Comparison of ENCODE assay signal across 8 mouse cellular contexts in the genomic region with DNA sequence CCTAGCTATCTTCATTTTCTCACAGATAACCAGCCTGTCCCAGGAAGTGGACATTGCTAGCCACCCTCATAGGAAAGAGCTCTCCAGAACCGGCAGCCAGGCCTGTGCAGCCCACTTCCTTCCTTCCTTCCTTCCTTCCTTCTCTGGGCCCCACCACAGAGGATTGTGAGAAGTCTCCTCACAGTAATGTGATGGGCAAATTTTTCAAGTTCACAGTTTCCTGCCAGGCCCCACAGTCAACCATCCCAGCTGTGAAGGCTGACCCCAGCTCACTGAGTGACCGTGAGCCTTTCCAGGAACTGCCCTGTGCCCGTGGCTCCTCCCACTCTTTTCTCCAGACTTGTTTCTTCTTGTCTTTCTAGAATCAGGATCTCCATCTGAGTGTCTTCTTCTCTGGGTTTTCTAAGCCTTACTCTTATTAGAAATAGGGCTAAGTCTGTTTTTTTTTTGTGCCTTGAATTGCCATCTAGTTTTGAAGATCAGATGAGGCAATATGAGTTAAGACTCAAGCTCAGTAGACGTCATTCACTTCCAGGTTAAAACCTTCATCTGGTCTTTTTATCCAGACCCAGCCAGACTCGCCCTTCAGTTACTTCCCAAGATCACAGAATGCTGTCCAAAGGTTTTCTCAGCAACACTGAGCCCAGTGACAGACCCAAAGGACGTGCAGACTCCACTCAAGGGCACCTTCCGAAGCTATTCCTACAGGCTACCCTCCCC. TPM values are rescaled to one million over a fixed set of nuclear protein-coding genes. Genes with fewer than 3 reads are reported as not detected.
DNase-seq lines count a peak whose midpoint lies in the region; ATAC-seq lines count a peak whose summit lies in the region.

No protein-coding gene starts in this region.

- H3K4me3 ChIP-seq in embryonic facial prominence, embryonic 11.5 days (ENCODE audit: low read depth, low read length) = no peak overlapping the region
- H3K4me3 ChIP-seq in intestine, embryonic 15.5 days (replicated peaks) = no peak overlapping the region

- no peaks in the 10 kb centered on the region; the same call in 1 of the 2 replicates for H3K36me3 ChIP-seq in embryonic facial prominence, embryonic 11.5 days (replicated peaks; ENCODE audit: control insufficient read depth, insufficient read depth, low read depth, low read length)
- peaks cover 6% of the 10 kb centered on the region; the same call in 1 of the 2 replicates for H3K36me3 ChIP-seq in intestine, embryonic 15.5 days

- peak; percentile 59 for DNase-seq in kidney, adult 11 months
- no peak for DNase-seq in kidney, adult 8-10 months
- no peak for DNase-seq in embryonic facial prominence, embryonic 11.5 days (ENCODE audit: low spot score)
- DNase-seq in thymus, adult 18-20 months = no peak
- no peak for DNase-seq in spleen, adult 18-20 months
- DNase-seq in adrenal gland, postnatal 4 days (ENCODE audit: low spot score in 2 of 2) = no peak

- no peak for ATAC-seq in embryonic facial prominence, embryonic 11.5 days (replicated peaks; ENCODE audit: insufficient number of reproducible peaks, low FRiP score, low TSS enrichment, low read depth)
- ATAC-seq in intestine, embryonic 15.5 days = no peak
- ATAC-seq in megakaryocyte progenitor cell, adult 5-6 weeks (replicated peaks; ENCODE audit: poor library complexity) = peak; percentile 29

- no peak overlapping the region for H3K4me2 ChIP-seq in embryonic facial prominence, embryonic 11.5 days (ENCODE audit: low read depth, low read length)
- no peak overlapping the region for H3K4me2 ChIP-seq in intestine, embryonic 15.5 days (replicated peaks)

- 0 out of 2 replicates have a peak overlapping the region, but pooled peaks have one; percentile 13 for H3K27ac ChIP-seq in embryonic facial prominence, embryonic 11.5 days (replicated peaks; ENCODE audit: low read depth, low read length)
- peak overlapping the region; percentile 56 for H3K27ac ChIP-seq in intestine, embryonic 15.5 days

- no peaks in the 10 kb centered on the region for H3K4me1 ChIP-seq in embryonic facial prominence, embryonic 11.5 days (ENCODE audit: control insufficient read depth, insufficient read depth, low read length)
- H3K4me1 ChIP-seq in intestine, embryonic 15.5 days (replicated peaks) = peaks cover 14% of the 10 kb centered on the region

- H3K9me3 ChIP-seq in embryonic facial prominence, embryonic 11.5 days (replicated peaks; ENCODE audit: control insufficient read depth, low read length) = no peaks in the 10 kb centered on the region
- H3K9me3 ChIP-seq in intestine, embryonic 15.5 days = no peaks in the 10 kb centered on the region

- 59% methylated on average over 7 of the region's 7 CpGs for WGBS in embryonic facial prominence, embryonic 11.5 days
- 47% methylated on average over 7 of the region's 7 CpGs for WGBS in intestine, embryonic 15.5 days

- no peaks in the 10 kb centered on the region for H3K27me3 ChIP-seq in embryonic facial prominence, embryonic 11.5 days (ENCODE audit: control insufficient read depth, insufficient read depth, low read length)
- no peaks in the 10 kb centered on the region for H3K27me3 ChIP-seq in intestine, embryonic 15.5 days (replicated peaks)

- no peak overlapping the region for H3K9ac ChIP-seq in embryonic facial prominence, embryonic 11.5 days (replicated peaks; ENCODE audit: low read length)
- H3K9ac ChIP-seq in intestine, embryonic 15.5 days = no peak overlapping the region

RNA-seq across cellular contexts. Expression of gene Dusp1, which starts 33.7 kb away (rescaled TPM):
- 25.4 and 27.5 TPM in 2 replicates for polyA plus RNA-seq in embryonic facial prominence, embryonic 11.5 days (2014; fragmentation: Nextera tagmentation; extraction: Ambion mirVana)
- polyA plus RNA-seq in intestine, embryonic 15.5 days (2015; fragmentation: Nextera tagmentation; extraction: Ambion mirVana) = 14.3 and 15.1 TPM in 2 replicates
- total RNA-seq in megakaryocyte progenitor cell, adult 5-6 weeks (2015) = 89.7 and 162 TPM in 2 replicates
- total RNA-seq in megakaryocyte progenitor cell, adult 5-6 weeks (2017) = 16.1 and 29.6 TPM in 2 replicates
- total RNA-seq in adrenal gland, postnatal 4 days (2021) = 10 to 100 TPM; 43.8 to 46.4 TPM

RNA-seq across cellular contexts. Expression of gene Ergic1, which starts 34.3 kb away (rescaled TPM):
- polyA plus RNA-seq in embryonic facial prominence, embryonic 11.5 days (2014; fragmentation: Nextera tagmentation; extraction: Ambion mirVana) = 133 and 138 TPM in 2 replicates
- 97.0 and 100 TPM in 2 replicates for polyA plus RNA-seq in intestine, embryonic 15.5 days (2015; fragmentation: Nextera tagmentation; extraction: Ambion mirVana)
- 99.7 and 123 TPM in 2 replicates for total RNA-seq in megakaryocyte progenitor cell, adult 5-6 weeks (2015)
- 42.2 and 48.3 TPM in 2 replicates for total RNA-seq in megakaryocyte progenitor cell, adult 5-6 weeks (2017)
- 100 to 1,000 TPM; 158 to 164 TPM for total RNA-seq in adrenal gland, postnatal 4 days (2021)
